Mouse (Mus musculus): ENCODE measurements around the gene Cacna1a. TPM values are rescaled to one million over a fixed set of nuclear protein-coding genes. Genes with fewer than 3 reads are reported as not detected.

Gene Cacna1a
- polyA plus RNA-seq, 1 experiment from 2014 or later = 29.8 TPM

DNA sequence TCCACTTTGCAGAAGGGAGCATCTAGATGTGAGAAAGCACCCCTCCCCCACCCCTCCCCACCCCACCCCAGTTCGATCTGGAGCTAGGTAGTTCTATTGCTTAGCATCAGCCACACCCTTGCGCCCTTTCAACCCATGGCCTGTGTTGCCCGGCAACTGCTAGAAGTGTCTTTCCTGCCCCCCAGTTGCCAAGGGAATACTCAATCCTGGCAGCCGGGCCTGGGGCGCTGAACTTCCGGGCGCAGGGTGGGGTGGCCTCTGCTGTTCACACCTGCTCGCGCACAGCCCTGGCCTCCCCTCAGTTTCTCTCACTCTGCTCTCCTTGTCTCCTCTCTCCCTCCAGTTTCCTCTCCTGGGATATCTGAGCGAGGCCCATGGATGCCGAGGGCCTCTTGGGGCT lies 31.8 kb upstream of the Cacna1a start:
- Histone ChIP-seq H3K27me3 (ENCODE audit: control insufficient read depth, insufficient read depth, low read length) (no peaks in the 10 kb centered on the region), H3K9me3 (ENCODE audit: control insufficient read depth, low read length) (no peaks in the 10 kb centered on the region), H3K27ac (ENCODE audit: low read depth, low read length) (no peak overlapping the region), H3K4me2 (ENCODE audit: low read depth, low read length) (no peak overlapping the region), H3K4me3 (ENCODE audit: low read depth, low read length) (no peak overlapping the region), H3K36me3 (ENCODE audit: control insufficient read depth, insufficient read depth, low read length) (no peaks in the 10 kb centered on the region), H3K9ac (replicated peaks; ENCODE audit: low read depth, low read length) (no peak overlapping the region), H3K4me1 (ENCODE audit: control insufficient read depth, insufficient read depth, low read length) (no peaks in the 10 kb centered on the region)
- no peak for ATAC-seq (ENCODE audit: low read depth)
- 57% methylated on average over 11 of the region's 11 CpGs for WGBS

DNA sequence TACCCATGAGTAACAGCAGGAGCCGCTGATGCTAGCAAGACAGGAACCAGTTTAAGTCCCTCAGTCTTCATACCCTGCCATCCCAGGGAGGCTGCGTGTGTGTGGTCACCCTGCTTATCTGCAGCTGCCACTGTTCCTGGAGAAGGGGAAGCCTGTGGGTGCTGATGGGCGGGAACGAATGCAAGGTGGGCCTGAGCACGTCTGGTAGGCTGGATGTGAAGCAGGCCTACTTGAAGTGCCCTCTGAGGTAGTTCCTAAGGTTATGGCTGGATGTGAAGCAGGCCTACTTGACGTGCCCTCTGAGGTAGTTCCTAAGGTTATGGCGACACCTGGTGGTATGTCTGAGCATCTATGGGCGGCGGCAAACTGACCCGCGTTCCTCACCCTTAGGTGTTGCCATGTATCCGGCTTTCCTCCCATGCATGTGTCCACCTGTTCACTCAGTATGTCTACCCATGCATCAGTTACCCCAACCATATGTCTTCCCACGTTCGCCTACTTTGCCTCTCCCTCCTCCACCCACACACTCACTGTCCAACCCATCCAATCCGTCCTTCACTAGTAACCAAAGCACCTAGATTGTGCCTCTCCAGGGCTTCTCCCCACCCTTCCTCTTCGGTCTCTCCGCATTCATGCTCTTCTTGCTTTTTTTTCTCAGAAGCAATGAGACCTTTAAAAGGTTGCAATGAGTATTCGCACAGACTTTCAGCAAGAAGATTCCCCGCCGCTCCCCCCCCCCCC lies 30.4 kb upstream of the Cacna1a start:
- Histone ChIP-seq H3K27ac (ENCODE audit: low read depth, low read length) (no peak overlapping the region), H3K9ac (replicated peaks; ENCODE audit: low read depth, low read length) (no peak overlapping the region), H3K27me3 (ENCODE audit: control insufficient read depth, insufficient read depth, low read length) (no peaks in the 10 kb centered on the region), H3K4me2 (ENCODE audit: low read depth, low read length) (no peak overlapping the region), H3K9me3 (ENCODE audit: control insufficient read depth, low read length) (no peaks in the 10 kb centered on the region), H3K36me3 (ENCODE audit: control insufficient read depth, insufficient read depth, low read length) (no peaks in the 10 kb centered on the region), H3K4me1 (ENCODE audit: control insufficient read depth, insufficient read depth, low read length) (no peaks in the 10 kb centered on the region), H3K4me3 (ENCODE audit: low read depth, low read length) (no peak overlapping the region)
- WGBS = 28% methylated on average over 20 of the region's 20 CpGs
- ATAC-seq (ENCODE audit: low read depth) = peak; percentile 86

DNA sequence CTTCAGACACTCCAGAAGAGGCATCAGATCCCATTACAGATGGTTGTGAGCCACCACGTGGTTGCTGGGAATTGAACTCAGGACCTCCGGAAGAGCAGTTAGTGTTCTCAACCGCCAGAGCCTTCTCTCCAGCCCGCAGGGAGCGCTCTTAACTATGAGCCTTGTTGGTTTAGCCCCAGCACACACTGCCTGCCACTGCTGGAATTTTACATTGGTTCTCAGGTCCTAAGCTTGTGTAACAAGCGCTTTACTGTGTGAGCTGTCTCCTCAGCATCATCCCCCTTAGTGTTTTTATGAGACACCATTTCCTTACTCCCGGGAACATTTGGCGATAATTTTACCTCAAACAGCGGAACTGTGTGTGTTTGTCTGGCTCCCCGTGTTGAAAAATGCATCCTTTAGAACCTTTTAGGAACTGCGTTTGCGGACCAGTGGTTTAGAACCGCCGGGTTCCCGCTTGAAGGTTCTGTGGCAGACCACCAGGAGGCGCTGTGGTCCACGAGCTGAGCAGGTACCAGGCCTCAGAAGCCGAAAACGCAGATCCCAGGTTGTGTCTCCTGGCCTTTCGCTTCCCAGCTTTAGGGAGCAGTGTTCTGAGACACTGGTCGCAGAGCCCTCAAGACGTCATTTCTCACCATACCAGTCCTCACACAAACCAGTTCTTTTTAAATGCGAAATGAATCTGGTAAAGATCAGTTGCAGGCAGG lies 24.7 kb upstream of the Cacna1a start:
- no peak overlapping the region for H3K4me3 ChIP-seq (ENCODE audit: low read depth, low read length)
- H3K27me3 ChIP-seq (ENCODE audit: control insufficient read depth, insufficient read depth, low read length) = no peaks in the 10 kb centered on the region
- no peaks in the 10 kb centered on the region for H3K36me3 ChIP-seq (ENCODE audit: control insufficient read depth, insufficient read depth, low read length)
- 15% methylated on average over 23 of the region's 23 CpGs for whole genome bisulfite sequencing
- H3K4me2 ChIP-seq (ENCODE audit: low read depth, low read length) = no peak overlapping the region
- H3K9me3 ChIP-seq (ENCODE audit: control insufficient read depth, low read length) = no peaks in the 10 kb centered on the region
- peak; percentile 75; the same call in 1 of the 2 replicates for ATAC-seq (ENCODE audit: low read depth)
- H3K9ac ChIP-seq (replicated peaks; ENCODE audit: low read depth, low read length) = no peak overlapping the region
- H3K4me1 ChIP-seq (ENCODE audit: control insufficient read depth, insufficient read depth, low read length) = no peaks in the 10 kb centered on the region
- H3K27ac ChIP-seq (ENCODE audit: low read depth, low read length) = no peak overlapping the region

GRCm38 (mm10) chr8:84365197-84365596 lies 23.0 kb upstream of the Cacna1a start:
- Histone ChIP-seq H3K4me1 (ENCODE audit: control insufficient read depth, insufficient read depth, low read length) (no peaks in the 10 kb centered on the region), H3K9me3 (ENCODE audit: control insufficient read depth, low read length) (no peaks in the 10 kb centered on the region), H3K27me3 (ENCODE audit: control insufficient read depth, insufficient read depth, low read length) (no peaks in the 10 kb centered on the region), H3K4me2 (ENCODE audit: low read depth, low read length) (no peak overlapping the region), H3K4me3 (ENCODE audit: low read depth, low read length) (no peak overlapping the region), H3K9ac (replicated peaks; ENCODE audit: low read depth, low read length) (no peak overlapping the region), H3K36me3 (ENCODE audit: control insufficient read depth, insufficient read depth, low read length) (no peaks in the 10 kb centered on the region), H3K27ac (ENCODE audit: low read depth, low read length) (no peak overlapping the region)
- 77% methylated on average over 1 of the region's 1 CpGs for whole genome bisulfite sequencing
- ATAC-seq (ENCODE audit: low read depth) = no peak

GRCm38 (mm10) chr8:84370972-84371371 lies 17.3 kb upstream of the Cacna1a start:
- Histone ChIP-seq H3K9me3 (ENCODE audit: control insufficient read depth, low read length) (no peaks in the 10 kb centered on the region), H3K27ac (ENCODE audit: low read depth, low read length) (no peak overlapping the region), H3K4me3 (ENCODE audit: low read depth, low read length) (no peak overlapping the region), H3K9ac (replicated peaks; ENCODE audit: low read depth, low read length) (no peak overlapping the region), H3K27me3 (ENCODE audit: control insufficient read depth, insufficient read depth, low read length) (no peaks in the 10 kb centered on the region), H3K36me3 (ENCODE audit: control insufficient read depth, insufficient read depth, low read length) (no peaks in the 10 kb centered on the region), H3K4me2 (ENCODE audit: low read depth, low read length) (no peak overlapping the region), H3K4me1 (ENCODE audit: control insufficient read depth, insufficient read depth, low read length) (no peaks in the 10 kb centered on the region)
- no peak for ATAC-seq (ENCODE audit: low read depth)
- 76% methylated on average over 4 of the region's 4 CpGs for WGBS

DNA sequence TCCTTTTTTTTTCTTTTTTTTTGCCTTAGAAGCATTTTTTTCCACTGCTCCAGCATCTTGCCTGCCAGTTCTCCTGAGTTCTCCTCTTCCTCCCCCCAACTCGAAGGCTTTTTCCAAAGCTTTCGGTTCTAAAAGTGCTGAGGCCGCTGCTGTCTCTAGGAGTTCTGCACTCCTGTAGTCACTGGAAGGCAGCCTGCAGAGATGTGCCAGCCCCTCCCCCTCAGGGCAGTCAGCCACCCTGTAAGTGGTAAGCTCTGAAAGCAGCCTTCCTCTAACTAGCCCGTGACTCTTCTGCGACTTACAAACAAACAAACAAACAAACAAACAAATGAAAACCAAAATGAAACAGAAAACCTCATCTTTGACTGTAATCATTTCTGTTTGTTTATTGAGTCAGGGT lies 13.2 kb upstream of the Cacna1a start:
- no peaks in the 10 kb centered on the region for H3K4me1 ChIP-seq (ENCODE audit: control insufficient read depth, insufficient read depth, low read length)
- H3K4me3 ChIP-seq (ENCODE audit: low read depth, low read length) = no peak overlapping the region
- no peak for ATAC-seq (ENCODE audit: low read depth)
- no peak overlapping the region for H3K27ac ChIP-seq (ENCODE audit: low read depth, low read length)
- no peak overlapping the region for H3K4me2 ChIP-seq (ENCODE audit: low read depth, low read length)
- H3K36me3 ChIP-seq (ENCODE audit: control insufficient read depth, insufficient read depth, low read length) = no peaks in the 10 kb centered on the region
- H3K9ac ChIP-seq (replicated peaks; ENCODE audit: low read depth, low read length) = no peak overlapping the region
- 37% methylated on average over 5 of the region's 5 CpGs for WGBS
- no peaks in the 10 kb centered on the region for H3K9me3 ChIP-seq (ENCODE audit: control insufficient read depth, low read length)
- H3K27me3 ChIP-seq (ENCODE audit: control insufficient read depth, insufficient read depth, low read length) = no peaks in the 10 kb centered on the region

GRCm38 (mm10) chr8:84375803-84376202 lies 12.4 kb upstream of the Cacna1a start:
- no peaks in the 10 kb centered on the region for H3K4me1 ChIP-seq (ENCODE audit: control insufficient read depth, insufficient read depth, low read length)
- 82% methylated on average over 5 of the region's 5 CpGs for WGBS
- no peaks in the 10 kb centered on the region for H3K27me3 ChIP-seq (ENCODE audit: control insufficient read depth, insufficient read depth, low read length)
- no peaks in the 10 kb centered on the region for H3K36me3 ChIP-seq (ENCODE audit: control insufficient read depth, insufficient read depth, low read length)
- H3K4me3 ChIP-seq (ENCODE audit: low read depth, low read length) = no peak overlapping the region
- H3K9ac ChIP-seq (replicated peaks; ENCODE audit: low read depth, low read length) = no peak overlapping the region
- no peak for ATAC-seq (ENCODE audit: low read depth)
- no peak overlapping the region for H3K4me2 ChIP-seq (ENCODE audit: low read depth, low read length)
- H3K9me3 ChIP-seq (ENCODE audit: control insufficient read depth, low read length) = no peaks in the 10 kb centered on the region
- H3K27ac ChIP-seq (ENCODE audit: low read depth, low read length) = no peak overlapping the region

- Histone ChIP-seq H3K36me3 (ENCODE audit: control insufficient read depth, insufficient read depth, low read length) (no peaks in the 10 kb centered on the region), H3K4me1 (ENCODE audit: control insufficient read depth, insufficient read depth, low read length) (no peaks in the 10 kb centered on the region), H3K4me3 (ENCODE audit: low read depth, low read length) (no peak overlapping the region), H3K27me3 (ENCODE audit: control insufficient read depth, insufficient read depth, low read length) (no peaks in the 10 kb centered on the region), H3K27ac (ENCODE audit: low read depth, low read length) (no peak overlapping the region), H3K9ac (replicated peaks; ENCODE audit: low read depth, low read length) (no peak overlapping the region), H3K9me3 (ENCODE audit: control insufficient read depth, low read length) (no peaks in the 10 kb centered on the region), H3K4me2 (ENCODE audit: low read depth, low read length) (no peak overlapping the region)
- ATAC-seq (ENCODE audit: low read depth) = no peak
- WGBS = 78% methylated on average over 6 of the region's 6 CpGs
Observed at GRCm38 (mm10) chr8:84376564-84376963, 11.7 kb upstream of the Cacna1a start.

GRCm38 (mm10) chr8:84381676-84382075 lies 6.6 kb upstream of the Cacna1a start:
- Histone ChIP-seq H3K4me2 (ENCODE audit: low read depth, low read length) (no peak overlapping the region), H3K27ac (ENCODE audit: low read depth, low read length) (no peak overlapping the region), H3K4me1 (ENCODE audit: control insufficient read depth, insufficient read depth, low read length) (no peaks in the 10 kb centered on the region), H3K36me3 (ENCODE audit: control insufficient read depth, insufficient read depth, low read length) (no peaks in the 10 kb centered on the region), H3K27me3 (ENCODE audit: control insufficient read depth, insufficient read depth, low read length) (no peaks in the 10 kb centered on the region), H3K9me3 (ENCODE audit: control insufficient read depth, low read length) (no peaks in the 10 kb centered on the region), H3K4me3 (ENCODE audit: low read depth, low read length) (no peak overlapping the region), H3K9ac (replicated peaks; ENCODE audit: low read depth, low read length) (no peak overlapping the region)
- ATAC-seq (ENCODE audit: low read depth) = no peak
- WGBS = 70% methylated on average over 7 of the region's 7 CpGs

Measured in neural tube, embryonic 14.5 days (tissue).